Mouse (Mus musculus) liver (tissue): ENCODE measurements around the gene Chdh.

Source experiments
- DNase-seq: peaks from one replicate; pipeline ENCODE4 v3.0.0-alpha.2; 2020; ENCODE audit warnings: mixed read lengths

Chdh gene

DNA sequence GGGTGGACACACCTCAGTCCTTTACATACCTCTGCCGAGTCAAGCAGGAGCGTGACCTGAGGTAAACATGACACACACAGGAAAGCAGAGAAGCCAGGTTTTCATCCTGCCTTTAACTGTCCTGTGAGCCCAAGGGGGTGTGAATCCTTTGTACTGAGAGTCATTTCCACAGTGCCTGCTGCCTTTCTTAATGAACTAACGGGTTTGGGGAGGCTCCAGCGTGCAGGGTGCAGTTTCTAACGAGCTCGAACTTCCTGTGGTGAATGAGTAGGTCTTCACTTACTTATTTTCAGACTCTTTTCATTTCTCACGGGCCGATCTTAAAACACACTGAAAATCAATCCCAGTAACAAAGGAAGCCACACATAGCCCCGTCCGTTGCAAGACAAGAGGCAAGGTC, 5.7 kb downstream of the Chdh start:
- no peak for DNase-seq

- DNase-seq, result no peak
These were observed 6.2 kb downstream of the Chdh start for GRCm38 (mm10) chr14:30015008-30015407.

DNA sequence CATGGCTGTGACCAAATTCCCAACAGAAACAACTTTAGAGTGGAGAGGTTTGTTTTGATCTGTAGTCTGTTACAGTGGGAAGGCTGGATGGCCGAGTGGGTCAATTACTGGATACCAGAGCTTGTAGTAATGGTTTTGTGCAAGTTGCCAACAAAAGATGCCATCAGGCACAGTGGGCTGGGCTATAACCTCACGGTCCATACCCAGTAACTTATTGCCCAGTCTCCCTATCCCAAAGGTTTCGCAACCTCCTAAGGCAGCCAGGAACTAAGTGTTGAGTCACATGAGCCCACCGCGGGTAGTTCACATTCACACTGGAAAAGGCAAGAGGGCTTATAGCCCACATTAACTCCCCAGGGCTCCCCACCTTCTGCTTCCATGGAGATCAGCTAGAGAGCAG, 7.8 kb downstream of the Chdh start:
- DNase-seq, result no peak

DNA sequence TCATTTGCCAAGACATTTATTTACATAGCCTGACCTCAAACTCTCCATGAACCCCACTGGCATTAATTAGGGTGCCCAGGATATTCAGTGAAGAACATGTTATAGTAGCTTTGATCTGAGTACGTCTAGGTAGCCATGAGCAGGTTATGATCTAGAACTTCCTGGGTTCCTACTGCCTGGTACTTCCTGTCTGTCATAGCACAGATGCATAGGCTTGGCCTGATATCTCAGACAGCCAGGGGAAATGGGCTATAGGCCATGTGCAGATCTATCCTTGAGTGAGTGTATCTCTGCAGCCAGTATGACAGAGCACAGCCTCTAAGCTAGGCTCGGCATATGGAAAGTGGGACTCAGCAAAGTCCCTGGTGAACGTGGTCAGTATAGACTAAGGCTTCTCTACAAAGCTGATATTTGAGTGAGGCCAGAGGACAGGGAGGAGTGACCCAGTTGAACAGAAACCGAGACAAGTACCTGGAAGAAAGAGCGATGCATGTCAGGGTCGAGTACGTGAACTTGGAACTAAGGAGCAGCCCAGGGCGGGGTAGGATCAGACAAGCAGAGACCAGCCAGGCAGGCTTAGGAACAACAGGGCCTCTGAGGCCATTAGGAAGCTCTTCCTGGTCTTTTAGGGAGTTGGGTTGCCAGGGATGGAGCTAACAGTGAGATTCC, 9.1 kb downstream of the Chdh start:
- no peak for DNase-seq

DNA sequence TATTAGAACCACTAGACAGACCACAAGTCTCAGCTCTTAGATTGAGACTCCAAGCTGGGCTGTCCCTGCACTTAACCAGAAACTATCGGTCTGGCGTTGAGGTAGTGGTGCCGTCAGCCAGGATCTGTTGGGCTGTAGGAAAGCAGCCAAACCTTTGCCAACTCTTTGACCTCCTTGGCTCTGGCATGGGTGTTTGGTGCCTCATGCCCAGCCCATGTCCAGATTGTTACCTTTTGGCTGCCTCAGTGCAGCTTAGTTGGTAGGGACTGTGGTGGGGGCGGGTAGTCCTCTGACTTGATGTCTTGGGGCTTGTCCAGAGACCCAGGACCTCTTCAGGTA, 9.6 kb downstream of the Chdh start:
- no peak for DNase-seq

DNA sequence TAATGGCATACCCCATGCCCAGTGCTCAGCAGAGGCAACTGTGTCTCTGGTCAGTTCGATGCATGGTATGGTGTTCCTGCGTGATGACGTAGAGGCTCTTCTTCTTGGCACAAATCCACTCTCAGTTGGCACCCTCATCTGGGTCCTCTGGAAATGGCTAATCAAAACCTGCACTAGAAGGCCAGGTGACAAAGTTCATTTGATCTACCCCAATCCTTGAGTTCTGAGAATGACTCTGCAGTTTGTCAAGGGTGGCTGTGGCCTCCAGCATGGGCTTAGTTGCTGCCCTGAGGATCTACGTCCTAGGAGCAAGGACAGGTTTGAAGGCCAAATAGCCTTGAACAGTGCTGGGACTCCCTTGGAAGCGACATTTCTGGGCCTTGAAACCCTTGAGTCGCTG, 10.0 kb downstream of the Chdh start:
- no peak for DNase-seq

DNA sequence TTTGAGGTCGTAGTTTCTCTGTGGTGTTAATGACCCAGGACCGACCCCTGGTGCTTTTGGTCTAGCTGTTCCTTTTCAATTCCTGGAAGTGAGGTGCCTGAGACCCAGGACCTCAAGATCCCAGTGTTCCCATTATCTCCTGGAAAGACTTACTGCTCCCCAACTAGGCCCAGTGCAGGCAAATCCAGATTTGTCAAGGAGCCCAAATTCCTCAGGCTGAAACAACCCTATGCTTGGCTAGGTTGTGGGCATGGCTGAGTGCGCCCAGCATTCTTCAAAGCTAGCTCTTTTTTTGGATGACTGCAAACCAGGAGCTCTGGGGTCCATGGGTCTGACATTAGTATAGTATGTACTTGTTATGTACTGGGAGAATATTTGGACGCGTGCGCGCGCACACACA, 10.6 kb downstream of the Chdh start:
- no peak for DNase-seq

- no peak for DNase-seq
These were observed 11.2 kb downstream of the Chdh start for GRCm38 (mm10) chr14:30019792-30020575.

GRCm38 (mm10) chr14:30022471-30022870, 13.6 kb downstream of the Chdh start:
- no peak for DNase-seq

DNA sequence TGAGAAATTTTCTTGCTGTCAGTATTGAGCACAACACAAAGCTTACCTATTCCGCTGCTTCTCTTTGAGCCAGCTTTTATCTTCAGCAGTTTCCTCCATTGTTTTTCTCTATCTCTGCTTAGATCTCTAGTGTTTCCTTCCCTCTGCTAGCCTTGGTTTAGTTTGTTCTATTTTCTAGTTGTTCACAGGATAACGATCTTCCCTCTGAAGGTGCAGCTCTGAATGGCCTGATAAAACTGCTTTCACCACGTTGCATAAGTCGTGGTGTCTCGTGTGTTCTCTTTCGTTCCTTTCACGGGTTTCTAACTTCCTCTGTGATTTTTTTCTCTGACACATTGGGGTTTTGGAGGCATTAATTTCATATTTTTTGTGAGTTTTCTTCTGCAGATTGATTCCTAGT, 15.6 kb downstream of the Chdh start:
- DNase-seq, result no peak

- DNase-seq, result peak; percentile 46
These were observed 18.6 kb downstream of the Chdh start for GRCm38 (mm10) chr14:30027378-30027777.

GRCm38 (mm10) chr14:30033405-30033804, 24.6 kb downstream of the Chdh start:
- no peak for DNase-seq

DNA sequence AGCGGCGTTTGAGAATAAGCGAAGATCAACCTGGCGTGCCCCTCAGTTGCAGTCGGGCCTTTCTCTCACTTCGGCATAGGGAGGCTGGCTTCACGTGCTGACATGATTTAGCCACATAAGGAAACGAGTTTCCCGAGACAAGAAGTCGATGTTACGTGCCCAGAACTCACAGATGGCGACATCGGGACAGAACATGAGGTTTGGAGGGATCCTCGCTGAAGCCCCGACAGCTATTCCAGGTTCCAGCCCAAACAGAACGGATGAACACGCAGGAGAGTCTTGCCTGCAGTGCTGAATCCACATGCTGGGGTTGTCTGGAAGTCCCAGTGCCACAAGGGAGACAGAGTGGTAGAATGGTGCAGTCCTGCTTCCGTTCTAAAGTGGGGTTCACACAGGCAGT, 29.6 kb downstream of the Chdh start:
- DNase-seq, result no peak

DNA sequence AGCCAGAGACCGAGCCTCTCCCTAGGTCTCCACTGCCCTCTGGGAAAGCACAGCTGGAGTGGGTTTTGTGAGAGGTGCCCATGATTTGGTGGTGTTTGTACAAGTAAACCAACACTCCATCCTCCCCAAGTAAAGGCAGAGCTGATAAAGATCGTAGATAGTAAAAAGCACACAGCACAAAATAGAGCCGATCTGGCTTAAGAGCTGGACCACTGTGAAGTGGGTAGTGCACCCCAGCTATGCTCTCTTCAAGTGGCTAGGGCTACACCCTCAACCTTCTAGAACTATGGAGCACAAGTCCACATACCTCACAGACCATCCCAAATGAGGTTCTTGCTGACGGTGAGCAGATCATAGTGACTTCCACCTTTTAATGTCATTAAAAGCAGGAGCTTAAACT, 30.6 kb downstream of the Chdh start:
- no peak for DNase-seq

GRCm38 (mm10) chr14:30041836-30042235, 33.0 kb downstream of the Chdh start:
- no peak for DNase-seq

GRCm38 (mm10) chr14:30043356-30043940, 34.6 kb downstream of the Chdh start:
- DNase-seq, result no peak

GRCm38 (mm10) chr14:30045239-30045638, 36.4 kb downstream of the Chdh start:
- DNase-seq, result no peak

DNA sequence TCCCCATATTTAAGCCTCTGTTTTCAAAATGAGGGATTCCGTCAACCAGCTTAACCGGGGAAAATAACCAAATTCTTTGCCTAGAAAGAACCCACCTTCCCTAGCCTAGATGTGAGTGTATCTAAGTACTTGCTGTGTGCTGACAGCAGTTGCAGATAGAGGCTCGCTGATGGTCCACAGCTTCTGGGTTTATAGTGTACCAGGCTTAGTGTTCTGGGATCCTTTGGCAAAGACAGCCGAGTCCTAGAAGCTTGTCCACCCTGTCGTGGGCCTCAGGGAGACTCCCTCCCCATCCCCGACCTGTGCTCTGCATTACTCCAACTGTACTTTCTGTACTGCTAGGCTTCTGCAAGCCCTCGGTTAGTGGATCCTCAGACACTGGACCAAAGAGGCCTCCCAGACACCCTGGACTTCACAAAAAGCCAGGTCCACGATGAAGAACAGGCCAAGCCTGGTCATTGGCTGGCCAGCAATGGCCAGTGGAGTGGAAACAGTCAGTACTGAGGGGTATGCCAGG, 36.9 kb downstream of the Chdh start:
- DNase-seq, result no peak

DNA sequence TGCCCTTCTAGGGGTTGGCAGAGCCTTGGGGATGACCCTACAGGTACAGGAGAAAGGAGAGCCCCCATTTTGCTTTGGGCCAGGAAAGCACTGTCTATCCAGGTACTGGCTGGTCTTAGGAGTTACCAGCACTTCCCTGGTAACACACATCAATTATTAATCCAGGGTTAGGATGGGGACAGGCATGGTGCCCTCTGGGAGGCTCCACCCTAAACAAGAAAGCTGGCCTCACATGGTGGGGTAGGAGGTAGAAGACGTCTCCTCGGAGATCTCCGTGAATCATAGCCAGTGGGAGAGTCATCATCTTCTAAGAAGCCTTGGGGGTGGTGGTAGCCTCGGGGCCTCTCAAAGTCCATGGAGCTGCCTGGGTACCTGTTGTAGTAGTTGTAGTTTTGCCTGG, 38.2 kb downstream of the Chdh start:
- no peak for DNase-seq

- no peak for DNase-seq
These were observed 39.2 kb downstream of the Chdh start for GRCm38 (mm10) chr14:30048049-30048448.

DNA sequence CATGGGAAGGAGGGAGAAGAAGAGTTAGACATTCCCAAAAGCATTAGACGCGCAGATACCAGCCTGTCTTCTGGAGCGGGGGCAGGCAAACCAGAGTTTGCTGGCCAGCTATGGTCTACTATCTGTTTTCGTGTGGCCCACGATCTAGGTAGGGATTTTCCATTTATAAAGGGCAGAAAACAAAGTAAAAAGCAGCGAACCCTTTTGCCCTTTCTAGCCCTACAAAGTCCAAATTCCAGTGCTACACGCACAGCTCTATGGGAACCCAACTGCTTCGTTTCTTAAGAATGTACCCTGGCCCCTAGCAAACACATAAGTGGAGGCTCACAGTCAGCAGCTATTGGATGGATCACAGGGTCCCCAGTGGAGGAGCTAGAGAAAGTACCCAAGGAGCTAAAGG, 41.5 kb downstream of the Chdh start:
- no peak for DNase-seq

DNA sequence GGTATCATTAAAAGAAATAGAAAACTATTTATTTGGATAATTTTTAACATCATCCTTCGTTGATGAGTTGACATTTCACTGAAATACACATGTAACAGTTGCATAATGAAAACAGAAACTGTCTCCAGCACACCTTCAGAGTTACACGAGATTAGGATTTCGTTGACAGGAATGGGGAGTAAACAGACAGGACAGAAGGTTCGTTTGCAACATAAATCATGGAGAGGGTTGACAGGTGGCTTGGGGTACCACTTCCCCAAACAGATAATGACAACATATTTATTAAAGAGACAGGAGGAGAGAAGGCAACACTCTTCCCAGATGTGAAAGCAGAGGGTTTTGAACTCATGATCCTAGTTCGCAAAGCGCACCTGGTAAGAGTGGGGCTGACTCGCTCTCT, 46.1 kb downstream of the Chdh start:
- DNase-seq, result no peak

DNA sequence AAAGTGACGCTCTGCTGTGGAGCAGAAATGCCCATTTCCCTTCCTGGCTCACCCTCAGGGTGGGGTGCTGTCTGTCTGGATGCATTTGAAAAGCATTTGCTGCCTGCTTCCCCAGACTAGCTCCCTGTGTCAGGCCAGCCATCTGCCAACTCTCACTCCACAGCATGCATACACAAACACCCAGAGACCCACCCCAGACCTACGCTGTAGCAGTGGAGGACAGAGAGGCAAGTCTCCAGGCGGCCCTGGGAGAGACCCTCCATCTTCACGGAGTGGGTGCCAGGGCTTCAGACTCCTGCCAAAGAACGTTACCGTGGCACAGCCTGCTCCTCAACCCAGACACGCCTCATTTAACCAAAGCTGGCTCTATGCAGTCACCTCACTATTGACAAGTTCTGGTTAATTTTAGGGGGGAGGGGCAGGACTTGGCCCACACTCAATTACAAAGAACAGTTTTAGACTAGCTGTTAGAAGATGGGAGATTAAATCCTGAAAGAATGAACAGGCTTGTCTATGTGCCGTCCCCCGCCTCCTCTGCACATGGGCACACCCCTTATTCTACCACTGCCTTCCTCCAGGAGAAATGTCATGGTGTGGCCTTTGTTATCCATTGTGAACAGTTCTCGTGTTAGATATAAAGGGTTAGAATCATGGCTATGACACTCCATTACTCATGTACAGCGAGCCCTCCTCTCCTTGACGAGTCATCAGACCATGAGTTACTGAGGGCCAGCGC, 47.4 kb downstream of the Chdh start:
- DNase-seq, result no peak

GRCm38 (mm10) chr14:30064864-30065263, 56.0 kb downstream of the Chdh start:
- DNase-seq, result no peak
